Mouse (Mus musculus): ENCODE measurements around the gene Pxdn.

Gene Pxdn

DNA sequence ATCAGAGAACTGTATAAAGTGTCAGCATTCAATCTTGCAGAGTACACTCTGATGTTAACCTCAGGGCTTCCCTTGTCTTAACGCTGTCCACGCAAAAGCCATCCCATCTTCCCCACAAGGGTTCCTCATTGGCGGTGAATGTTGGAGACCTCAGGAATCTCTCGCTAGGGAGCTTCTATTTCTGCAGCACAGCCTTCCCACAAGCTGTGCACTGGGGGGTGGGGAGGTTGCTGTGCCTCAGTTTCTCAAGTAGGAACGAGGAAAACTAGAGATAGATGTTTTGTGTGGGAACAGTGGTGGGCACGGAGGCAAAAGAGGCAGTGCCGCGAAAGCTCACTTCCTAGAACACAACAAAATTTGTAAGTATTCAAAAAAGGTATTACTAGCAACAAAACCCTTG, at the start of gene Pxdn:
TSS of gene Pxdn (plus strand) at position 301 of the 400 bp plus-strand sequence.
- DNase-seq (ENCODE audit: low spot score): no peak

DNA sequence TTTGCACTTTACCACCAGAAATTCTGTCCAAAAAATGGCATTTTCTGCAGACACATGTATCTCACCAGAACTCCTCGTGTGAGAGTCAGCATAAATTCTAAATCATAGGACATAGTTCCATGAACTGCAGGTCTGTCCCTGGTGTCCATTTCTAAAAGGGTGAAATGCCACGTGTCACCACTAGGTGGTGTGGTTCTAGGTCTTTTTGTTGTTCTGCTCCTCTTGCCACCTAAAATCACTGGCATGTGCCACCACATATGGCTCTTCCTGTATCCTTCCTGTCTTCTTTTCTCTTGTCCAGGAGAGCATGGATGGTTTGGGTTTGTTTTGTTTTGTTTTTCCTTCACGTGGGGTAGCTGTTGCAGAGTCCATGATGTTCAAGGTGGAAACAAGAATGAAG, 42.7 kb upstream of the Pxdn start:
- peak; percentile 29 for DNase-seq (ENCODE audit: low spot score)

DNA sequence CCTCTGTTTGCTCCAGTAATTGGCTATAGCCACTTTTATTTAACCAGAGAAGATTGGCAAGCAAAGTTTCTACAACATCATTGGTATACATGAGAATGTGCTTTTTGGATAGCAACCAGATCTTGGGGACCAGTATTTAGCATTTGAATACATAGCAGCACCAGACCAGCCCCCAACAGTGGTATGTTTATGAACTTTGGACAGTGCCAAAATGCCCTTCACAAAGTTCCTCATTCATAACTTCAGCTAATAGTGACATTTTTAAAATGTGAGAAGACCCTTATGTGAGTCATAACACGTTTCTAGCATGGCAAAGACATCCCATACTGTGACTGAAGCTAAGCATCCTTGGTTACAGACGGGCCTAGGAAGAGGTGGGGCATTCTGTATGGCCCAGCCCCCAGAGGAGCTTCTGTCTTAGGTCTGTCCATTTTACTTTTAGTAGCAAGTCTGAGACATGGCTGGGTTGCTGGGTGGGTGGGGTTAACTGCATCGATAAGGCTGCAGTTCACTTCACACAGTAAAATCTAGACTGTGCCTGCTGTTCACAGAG, 39.8 kb upstream of the Pxdn start:
- DNase-seq (ENCODE audit: low spot score): no peak

DNA sequence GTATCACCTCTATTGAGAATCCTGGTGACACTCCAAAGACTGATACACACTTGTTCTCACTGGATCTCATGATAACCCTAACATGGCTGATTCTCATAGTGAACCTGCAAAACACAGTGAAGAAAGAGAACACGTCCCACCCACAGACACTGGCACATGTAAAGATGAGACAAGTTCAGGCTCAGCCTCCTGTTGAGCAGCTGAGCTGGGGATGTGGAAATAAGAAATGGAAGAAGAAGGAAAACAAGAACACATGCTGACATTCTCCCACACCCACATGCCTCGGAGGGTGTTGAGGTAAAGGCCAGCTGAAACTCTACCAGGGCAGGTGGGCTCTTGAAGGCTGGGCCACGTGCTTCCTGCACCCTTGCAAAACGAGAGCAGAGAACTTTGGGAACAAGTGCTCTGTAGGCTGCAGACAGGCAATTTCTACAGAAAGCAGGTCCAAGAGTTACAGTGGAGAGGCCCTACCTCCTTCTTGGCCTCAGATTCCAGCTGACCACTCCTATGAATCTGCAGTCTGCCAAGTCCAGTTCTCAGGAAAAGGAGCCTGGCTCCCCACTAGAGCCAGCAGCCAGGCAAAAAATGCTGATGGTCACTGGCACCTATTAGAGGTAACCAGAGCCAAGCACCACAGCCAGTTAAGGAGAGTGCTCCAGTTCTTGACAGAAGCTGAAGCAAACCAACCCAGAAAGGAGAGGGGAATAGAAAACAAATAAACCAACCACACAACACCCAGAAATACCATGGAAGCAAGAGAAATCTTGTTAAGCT, 33.1 kb upstream of the Pxdn start:
- DNase-seq (ENCODE audit: low spot score): no peak

DNA sequence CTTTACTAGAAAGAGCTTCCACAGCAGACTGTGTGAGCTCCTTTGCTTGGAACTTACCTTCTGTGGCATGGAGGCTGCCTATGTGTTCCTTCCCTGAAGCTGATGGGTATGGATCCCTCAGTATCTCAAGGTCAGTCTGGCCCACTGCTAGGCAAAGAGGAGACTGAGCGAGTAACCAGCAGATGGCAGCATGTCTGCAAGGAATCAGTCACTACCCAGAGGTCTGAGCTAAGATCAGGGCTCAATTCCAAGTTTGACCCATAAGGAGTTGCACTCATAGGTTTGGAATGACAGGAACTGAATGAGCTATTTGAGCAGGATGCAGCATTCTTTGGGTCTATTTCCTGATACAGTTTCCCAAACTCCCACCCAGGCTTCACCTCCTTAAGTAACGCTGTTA, 30.4 kb upstream of the Pxdn start:
- DNase-seq (ENCODE audit: low spot score): peak; percentile 59

DNA sequence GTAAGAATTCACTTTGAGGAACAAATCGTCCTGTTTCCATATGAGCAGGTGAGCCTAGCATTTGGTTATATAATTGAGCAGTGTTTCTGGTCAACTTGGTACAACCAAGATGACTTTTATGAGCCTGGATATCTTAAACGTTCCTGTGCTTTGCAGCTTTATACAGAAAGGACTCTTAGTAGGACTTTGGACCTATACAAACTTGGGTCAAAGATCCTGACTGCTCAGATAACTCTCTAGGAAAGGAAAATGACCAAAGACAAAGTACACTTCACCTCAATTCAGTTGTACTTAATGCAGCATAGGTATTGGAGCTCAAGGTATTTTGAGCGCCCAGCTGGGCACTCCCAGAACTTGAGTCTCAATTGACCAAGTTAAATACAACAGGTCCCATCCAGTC, 21.3 kb upstream of the Pxdn start:
- no peak for DNase-seq (ENCODE audit: low spot score)

DNA sequence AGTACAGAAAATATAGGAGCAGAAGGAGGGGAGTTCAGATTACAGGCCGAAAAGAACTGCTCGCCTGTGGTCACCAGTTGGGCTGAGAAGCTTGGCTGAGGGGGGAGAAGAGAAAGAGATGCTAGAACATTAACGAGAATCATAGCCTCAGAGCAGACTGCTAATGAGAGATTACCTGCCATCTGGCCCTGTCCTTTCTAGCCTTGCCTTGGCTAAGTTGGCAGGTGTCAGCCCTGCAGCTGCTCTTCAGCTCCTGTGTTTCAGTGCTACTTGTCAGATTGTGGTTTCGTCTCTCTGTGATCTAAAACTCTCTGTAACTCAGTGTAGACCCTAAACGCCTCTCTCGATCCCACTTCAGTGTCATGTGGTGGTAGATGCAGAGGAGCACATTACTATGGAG, 20.6 kb upstream of the Pxdn start:
- no peak for DNase-seq (ENCODE audit: low spot score)

DNA sequence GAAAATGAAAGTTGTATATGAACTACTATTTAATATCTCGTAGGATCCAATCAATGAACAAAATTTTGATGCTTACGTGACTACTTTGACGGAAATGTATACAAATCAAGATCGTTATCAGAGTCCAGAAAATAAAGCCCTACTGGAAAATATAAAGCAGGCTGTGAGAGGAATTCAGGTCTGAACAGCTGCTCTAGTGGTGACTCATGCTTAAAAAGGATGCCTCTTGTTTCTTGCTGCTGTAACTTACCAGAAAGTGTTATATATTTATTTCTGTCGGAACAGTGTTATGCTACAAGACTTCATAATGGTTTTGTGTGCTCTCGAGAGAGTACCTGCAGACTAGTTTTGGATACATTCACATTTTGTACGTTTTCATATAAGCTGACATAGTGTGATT, 17.1 kb upstream of the Pxdn start:
- DNase-seq (ENCODE audit: low spot score): no peak

DNA sequence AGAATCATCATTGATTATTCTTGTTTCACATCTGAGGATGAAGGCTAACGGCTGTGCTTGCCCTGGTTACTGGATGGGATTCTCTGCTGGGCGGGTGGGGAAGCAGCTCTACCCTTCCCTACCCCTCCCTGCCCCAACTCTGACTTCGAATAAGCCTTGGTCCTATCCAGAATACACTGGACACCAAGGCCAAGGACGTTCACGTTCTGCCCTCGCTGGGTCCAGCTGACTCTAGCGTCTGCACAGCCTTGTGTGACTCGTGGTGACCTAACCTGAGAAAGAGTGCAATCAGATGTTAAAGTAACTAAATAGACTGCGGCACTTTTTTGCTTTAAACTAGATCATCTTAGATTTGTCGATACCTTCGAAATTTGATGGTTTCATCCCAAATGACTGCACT, 15.9 kb upstream of the Pxdn start:
- DNase-seq (ENCODE audit: low spot score): no peak

DNA sequence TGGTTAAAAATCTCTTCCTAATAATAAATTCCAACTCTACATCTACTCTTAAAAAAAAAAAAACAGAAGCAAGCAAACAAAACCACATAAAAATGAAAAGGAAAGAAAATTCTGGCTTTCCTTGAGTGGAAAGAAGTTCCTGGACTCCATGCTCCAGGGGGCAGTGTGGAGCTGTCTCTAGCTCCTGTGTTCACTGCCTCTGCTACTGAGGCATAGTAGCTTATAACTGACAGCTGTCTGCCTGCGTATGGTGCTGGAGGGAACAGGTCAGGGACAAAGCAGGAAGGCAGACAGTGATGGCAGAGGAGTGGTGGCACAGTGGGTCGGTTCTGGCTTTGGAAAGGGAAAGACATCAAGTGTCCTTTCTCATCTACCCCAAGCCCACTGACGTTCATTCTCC, 10.5 kb upstream of the Pxdn start:
- DNase-seq (ENCODE audit: low spot score): peak; percentile 47

DNA sequence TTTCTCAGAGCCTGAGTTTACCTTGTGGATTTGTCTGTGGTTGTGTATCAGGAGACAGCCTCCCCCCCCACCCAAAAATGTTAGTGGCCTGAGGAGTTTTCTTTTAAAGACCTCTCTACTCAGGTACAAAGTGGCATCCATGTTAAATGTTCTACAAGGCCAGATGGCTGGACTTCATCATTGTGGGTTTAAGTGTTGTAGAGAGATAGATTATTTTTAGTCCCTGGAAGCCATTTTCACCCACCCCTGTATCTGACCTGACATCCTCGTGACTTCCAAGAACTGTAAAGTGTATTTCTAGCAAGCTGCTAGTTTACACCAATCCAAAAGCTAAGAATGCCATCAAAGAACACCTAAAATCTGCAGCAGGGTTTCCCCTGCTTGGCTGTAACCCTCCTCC, 6.8 kb upstream of the Pxdn start:
- DNase-seq (ENCODE audit: low spot score): no peak

DNA sequence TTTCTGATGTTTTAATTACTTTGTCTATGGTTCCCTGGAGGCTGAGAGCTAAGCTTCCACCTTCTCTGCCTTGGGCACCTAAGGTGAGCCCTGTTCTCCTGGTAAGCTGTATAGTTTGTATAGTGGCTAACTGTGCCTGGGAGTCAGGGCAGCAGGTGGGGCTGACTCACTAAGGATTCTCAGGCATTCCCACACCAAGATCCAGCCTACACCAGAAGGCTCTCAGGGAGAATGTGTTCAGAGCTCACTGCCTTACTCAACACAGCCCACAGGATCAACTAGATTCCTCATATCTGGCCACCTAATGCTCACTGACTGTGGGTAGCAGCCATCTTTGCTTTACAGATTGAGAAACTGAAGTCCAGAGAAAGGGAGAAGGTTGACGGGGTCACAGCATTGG, 4.5 kb upstream of the Pxdn start:
- DNase-seq (ENCODE audit: low spot score): no peak

DNA sequence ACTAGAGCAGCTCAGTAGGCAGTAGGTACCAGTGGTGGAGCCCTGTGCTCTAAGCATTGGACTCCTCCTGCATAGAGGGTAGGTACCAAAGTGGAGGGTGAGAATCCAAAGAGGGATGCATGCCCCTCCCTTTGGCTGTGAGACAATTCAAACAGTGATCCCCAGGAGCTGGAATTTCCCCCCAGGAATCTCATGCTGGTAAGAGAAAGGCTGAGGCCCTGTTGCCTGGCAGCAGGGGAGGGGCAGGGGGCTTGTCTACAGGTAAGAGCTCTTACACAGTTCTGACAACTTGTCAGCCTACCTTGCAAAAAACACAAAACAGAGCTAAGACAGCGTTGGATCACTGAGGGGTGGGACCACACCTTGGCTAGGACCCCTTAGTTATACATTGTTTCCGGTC, 3.9 kb upstream of the Pxdn start:
- no peak for DNase-seq (ENCODE audit: low spot score)

DNA sequence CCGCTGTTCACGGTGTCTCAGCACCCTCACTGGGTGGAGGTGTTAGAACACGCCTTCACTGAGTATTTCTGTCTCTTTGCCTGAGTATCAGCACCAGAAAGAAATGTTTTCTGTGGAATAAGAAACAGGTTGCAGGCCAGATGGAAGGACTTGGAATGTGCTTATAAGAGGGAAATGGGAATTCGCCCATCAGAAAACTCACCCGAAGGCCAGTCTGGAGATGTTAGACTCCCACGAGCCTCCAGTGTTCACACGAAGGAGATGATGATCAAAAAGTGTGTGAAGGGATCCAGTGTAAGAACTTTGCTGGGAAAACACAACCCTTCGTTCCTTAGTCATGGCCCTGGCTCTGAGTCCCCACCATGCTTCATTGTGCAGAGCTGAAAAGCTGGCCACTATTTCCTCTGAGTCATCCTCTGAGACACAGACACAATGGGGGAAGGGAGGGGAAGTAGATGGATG, 3.3 kb upstream of the Pxdn start:
- no peak for DNase-seq (ENCODE audit: low spot score)

DNA sequence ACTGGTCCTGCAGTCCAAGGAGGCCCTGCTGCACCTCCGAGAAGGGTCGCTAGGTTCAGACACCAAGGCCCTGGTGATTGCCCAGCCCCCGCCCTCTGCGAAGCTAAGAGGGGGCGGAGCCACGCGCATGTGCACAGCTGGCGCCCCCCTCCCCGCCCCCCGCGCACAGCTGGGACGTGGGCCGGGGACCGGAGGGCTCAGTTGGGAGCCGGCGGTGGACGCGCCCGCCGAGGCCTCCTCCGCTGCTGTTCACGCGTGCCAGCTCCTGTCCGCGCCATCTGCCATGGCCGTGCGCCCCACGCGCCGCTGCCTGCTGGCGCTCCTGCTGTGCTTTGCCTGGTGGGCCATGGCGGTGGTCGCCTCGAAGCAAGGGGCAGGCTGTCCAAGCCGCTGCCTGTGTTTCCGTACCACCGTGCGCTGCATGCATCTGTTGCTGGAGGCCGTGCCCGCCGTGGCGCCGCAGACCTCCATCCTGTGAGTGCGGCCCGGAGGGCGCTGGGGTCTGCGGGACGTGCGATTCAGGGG, 505 bp downstream of the Pxdn start:
- DNase-seq (ENCODE audit: low spot score): peak; percentile 51

DNA sequence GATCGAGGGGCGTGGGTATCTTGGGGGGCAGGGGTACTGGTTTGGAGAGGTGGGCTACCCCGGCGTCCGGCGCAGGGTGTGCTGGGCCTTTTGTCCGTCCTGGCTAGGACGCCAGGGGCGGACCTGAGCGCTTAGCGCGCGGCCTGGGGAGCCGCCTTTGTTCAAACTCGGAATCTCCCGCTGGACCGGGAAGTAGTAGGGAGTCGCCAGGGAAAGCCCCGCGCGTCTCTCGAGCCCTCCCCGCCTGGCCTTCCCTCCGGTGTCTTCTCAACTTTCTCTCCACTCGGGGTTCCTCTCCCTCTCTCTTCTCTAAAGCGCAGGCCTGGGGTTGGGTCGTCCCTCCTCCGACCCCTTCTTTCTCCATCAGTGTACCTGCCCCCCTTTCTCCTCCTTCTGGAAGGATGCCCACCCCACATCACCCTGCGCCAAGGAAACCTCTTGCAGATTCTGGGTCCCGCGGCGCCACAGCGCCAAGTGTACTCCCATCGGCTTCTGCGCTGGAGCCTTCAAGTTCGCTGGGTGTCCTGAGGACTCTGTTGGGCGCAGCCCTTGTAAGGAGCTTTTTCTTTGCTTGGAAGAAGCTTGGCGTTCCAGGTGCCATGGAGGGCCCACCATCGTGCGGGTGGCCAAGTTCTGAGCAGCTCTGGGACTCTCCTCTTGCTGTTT, 1.1 kb downstream of the Pxdn start:
- peak; percentile 60 for DNase-seq (ENCODE audit: low spot score)

DNA sequence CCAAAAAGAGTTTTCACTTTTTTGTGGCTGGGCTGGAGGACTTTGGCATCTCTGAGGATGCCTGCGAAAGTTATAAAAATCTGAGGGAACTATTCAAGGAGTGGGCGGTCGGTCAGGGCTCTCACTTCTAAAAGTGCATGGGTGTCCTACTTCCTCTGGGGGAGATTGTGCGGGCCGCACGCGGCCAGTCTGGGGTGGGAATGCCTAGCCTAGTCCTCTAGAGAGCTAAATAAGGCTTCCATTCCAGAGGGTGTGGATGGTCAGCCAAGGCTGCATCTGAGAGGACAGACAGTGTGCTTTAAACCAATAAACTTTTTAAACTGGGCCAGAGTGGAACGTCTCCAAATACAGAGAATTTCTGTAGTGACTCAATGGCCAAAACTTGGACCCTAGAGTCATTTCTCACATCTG, 1.9 kb downstream of the Pxdn start:
- no peak for DNase-seq (ENCODE audit: low spot score)

DNA sequence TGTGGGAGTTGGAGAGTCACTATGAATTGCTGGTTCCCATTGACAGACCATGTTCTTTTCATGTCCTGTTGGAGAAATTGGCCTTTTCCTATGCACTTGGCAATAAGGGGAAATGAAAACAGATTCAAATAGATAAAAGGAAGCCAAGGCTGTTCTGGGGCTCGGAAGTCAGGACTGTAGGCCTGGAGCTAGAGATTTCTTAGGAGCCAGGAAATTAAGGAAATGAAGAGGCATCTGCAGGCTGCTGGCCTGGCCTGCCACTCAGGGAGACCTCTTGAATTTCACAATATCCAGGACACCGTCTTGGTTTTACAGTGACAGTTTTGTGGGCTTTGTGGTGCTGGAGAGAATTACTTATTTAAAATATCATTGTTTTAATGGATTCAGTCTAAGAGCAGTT, 5.0 kb downstream of the Pxdn start:
- DNase-seq (ENCODE audit: low spot score): no peak

DNA sequence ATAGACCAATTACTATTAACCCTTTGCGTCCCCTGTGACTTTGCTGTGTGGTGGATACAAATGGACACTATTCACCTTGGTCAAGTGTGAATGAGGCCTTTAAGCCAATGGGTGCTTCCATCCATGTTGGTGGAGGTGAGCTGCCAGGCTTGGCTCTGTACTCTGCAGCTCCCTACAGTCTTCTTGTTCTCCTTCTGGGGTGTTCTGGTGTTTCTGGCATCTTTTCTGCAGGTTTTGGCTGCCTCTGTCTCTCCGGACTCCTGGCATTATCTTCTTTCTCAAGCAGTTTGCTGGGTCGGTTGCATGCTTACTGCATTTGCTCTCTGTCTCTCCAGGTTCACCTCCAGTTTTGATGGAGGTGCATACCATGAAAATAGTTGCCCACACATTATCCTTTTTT, 7.2 kb downstream of the Pxdn start:
- no peak for DNase-seq (ENCODE audit: low spot score)

DNA sequence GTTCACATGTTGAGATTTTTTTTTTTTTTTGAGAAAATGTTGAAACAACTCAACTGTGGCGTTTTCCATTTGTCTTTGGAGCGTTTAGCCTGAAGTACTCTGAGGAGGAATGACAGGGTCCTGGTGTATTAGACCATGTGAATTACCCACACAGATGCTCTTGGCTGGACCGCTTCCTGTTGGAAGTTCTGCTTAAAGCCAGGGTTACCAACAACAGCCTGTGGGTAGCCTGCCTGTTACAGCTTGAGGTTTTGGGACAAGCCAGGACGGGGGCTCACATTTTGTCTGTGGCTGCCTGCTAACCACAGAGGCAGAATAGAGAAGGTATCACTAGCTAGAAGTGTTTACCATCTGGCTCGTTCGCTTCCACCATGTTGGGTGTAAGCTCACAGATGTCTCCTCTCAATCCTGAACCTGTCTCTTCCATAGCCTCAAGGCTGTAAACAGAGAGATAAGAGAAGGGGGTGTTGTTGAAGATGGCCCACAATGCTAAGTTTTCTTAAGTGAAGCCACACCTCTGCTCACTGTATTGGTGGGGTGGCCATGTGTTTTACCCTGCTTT, 7.9 kb downstream of the Pxdn start:
- DNase-seq (ENCODE audit: low spot score): no peak

DNA sequence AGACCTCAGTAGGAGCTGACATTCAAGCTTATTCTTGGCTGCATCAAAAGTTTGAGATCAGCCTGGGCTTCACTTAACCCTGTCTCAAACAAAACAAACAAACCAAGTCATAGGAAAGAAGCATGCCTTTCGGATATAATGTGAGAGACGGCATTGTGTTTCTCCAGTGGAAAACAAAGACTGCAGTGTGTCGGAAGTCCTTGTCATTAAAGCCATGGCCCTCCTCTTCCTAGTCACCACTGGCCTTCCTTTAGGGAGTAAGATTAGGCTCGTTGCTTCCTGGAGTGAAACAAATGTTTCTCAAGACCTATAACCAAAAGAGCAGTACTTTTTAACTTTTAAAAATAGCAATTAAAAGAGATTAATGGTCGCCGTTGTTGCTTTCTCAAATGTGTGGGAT, 13.6 kb downstream of the Pxdn start:
- DNase-seq (ENCODE audit: low spot score): no peak

DNA sequence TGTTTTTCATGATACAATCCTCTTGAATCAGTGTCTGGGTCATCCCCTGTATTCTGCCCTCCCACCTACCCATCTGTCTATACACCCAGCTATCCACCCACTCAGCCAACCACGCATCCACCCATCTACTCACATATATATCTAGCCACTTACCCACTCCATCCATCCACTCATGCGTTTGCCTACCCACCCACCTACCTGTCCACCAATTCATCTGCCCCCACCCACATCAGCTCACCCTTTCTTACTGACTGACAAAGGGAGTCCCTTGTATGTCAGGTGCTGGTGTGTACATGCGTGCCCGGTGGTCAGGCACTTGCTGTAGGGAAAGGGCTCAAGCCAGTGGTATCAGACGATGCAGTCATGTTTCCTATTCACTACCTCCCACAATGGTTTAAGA, 14.1 kb downstream of the Pxdn start:
- no peak for DNase-seq (ENCODE audit: low spot score)

DNA sequence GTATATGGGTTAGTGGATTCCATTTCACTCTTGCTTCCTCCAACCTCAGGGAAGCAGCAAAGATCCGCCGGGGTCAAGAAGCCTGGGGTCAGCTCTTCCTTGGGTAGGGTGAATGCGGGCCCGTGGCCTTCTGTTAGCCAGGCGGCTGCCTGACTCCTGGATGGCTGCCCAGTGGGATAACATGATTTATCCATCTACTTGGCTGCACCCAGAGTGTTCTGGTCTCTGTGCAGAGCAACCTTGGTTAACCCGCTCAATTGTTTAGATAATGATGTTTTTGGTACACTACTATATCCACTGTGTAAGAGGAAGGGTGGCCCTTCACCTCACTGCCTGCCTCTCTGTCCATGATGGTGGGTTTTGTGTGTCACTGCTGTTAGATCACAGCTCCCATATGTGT, 14.7 kb downstream of the Pxdn start:
- DNase-seq (ENCODE audit: low spot score): peak; percentile 57
